In the genomic region with DNA sequence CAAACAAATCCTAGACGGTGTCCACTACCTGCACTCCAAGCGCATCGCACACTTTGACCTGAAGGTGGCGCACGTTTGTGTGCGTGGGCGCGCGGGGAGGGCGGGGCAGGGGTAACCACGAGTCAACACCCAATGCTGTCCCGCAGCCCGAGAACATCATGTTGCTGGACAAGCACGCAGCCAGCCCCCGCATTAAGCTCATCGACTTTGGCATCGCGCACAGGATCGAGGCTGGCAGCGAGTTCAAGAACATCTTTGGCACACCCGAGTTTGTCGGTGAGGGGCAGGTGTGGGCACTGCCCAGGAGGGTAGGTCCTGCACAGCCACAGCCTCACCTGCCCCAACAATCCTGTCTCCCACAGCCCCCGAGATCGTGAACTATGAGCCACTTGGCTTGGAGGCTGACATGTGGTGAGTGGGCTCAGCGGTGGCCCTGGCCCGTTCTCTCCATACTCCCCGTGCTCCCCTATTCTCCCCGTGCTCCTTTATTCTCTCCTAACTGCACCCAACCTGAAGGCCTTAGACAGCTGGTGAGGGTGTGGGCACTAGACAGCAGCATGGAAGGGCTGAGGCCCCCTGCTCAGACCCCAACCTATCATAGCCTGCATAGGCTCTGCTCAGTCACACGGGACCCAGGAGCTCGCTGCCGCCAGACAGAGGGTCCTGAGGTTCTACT, we compare ENCODE assay signal across 9 mouse cellular contexts. TPM values are rescaled to one million over a fixed set of nuclear protein-coding genes. Genes with fewer than 3 reads are reported as not detected.
DNase-seq lines count a peak whose midpoint lies in the region; ATAC-seq and TF ChIP-seq lines count a peak whose summit lies in the region.
"Had no signal": no experiment of that assay in that cellular context is flagged by ENCODE, and none has a peak within 500 bp of the region (broad histone marks: within the 10 kb centered on the region; RNA-seq: fewer than 3 reads in every experiment).

No protein-coding gene starts in this region.

- ATAC-seq in midbrain, embryonic 16.5 days: no peak
- no peak for ATAC-seq in intestine, postnatal 0 days
- ATAC-seq: Patski had no signal

- TF ChIP-seq CTCF in cerebellum, adult 2 months (IDR thresholded peaks at IDR 0.05; ENCODE audit: borderline replicate concordance, insufficient read depth, low read depth, low read length): peak; percentile 59; the same call in 1 of the 2 replicates
- peak; percentile 78 for TF ChIP-seq CTCF in intestine, postnatal 0 days (IDR thresholded peaks at IDR 0.05; ENCODE audit: low read depth)

- peaks cover 5% of the 10 kb centered on the region for H3K4me1 ChIP-seq in cerebellum, adult 2 months (ENCODE audit: control insufficient read depth, insufficient read depth, low read length)
- H3K4me1 ChIP-seq in midbrain, embryonic 10.5 days: peaks cover 39% of the 10 kb centered on the region
- peaks cover 21% of the 10 kb centered on the region for H3K4me1 ChIP-seq in midbrain, embryonic 16.5 days (ENCODE audit: control insufficient read depth, insufficient read depth, low read length)
- peaks cover 15% of the 10 kb centered on the region for H3K4me1 ChIP-seq in intestine, postnatal 0 days (replicated peaks; ENCODE audit: control insufficient read depth, insufficient read depth, low read length)

- H3K4me2 ChIP-seq in midbrain, embryonic 16.5 days (ENCODE audit: low read length): no peak overlapping the region
- no peak overlapping the region for H3K4me2 ChIP-seq in intestine, postnatal 0 days (replicated peaks; ENCODE audit: low read depth)

- no peak overlapping the region for H3K4me3 ChIP-seq in cerebellum, adult 2 months (replicated peaks; ENCODE audit: insufficient read depth, low read depth, low read length)
- no peak overlapping the region for H3K4me3 ChIP-seq in midbrain, embryonic 10.5 days
- H3K4me3 ChIP-seq in midbrain, embryonic 16.5 days (ENCODE audit: low read depth, low read length): no peak overlapping the region
- no peak overlapping the region for H3K4me3 ChIP-seq in intestine, postnatal 0 days (ENCODE audit: low read depth, low read length)

- no peak for TF ChIP-seq POLR2A in cerebellum, adult 2 months (IDR thresholded peaks at IDR 0.05; ENCODE audit: borderline replicate concordance, insufficient read depth, low read length)

- H3K27ac ChIP-seq in cerebellum, adult 2 months (ENCODE audit: insufficient read depth, low read length): no peak overlapping the region
- H3K27ac ChIP-seq in midbrain, embryonic 10.5 days (replicated peaks): no peak overlapping the region
- no peak overlapping the region for H3K27ac ChIP-seq in midbrain, embryonic 16.5 days (ENCODE audit: low read length)
- peak overlapping the region; percentile 35 for H3K27ac ChIP-seq in intestine, postnatal 0 days (ENCODE audit: low read depth, low read length)

- peak in 1 of 2 experiments; percentile 58 for DNase-seq in cerebellum, adult 2 months
- DNase-seq in cerebellum, adult 11 months: no peak
- peak; percentile 47 for DNase-seq in midbrain, embryonic 10.5 days (ENCODE audit: low spot score)
- peak; percentile 40 for DNase-seq in retina, postnatal 1 day
- no peak for DNase-seq in c-Kit-positive CD71-positive TER-119-positive erythroid progenitor cells, embryonic 14.5 days (ENCODE audit: low spot score)
- DNase-seq in urinary bladder, postnatal 14 days (ENCODE audit: low spot score): no peak

- no peak overlapping the region for H3K9ac ChIP-seq in midbrain, embryonic 16.5 days (ENCODE audit: low read depth, low read length)
- no peak overlapping the region for H3K9ac ChIP-seq in intestine, postnatal 0 days (ENCODE audit: low read depth, low read length)

- WGBS in cerebellum, adult 2 months: 58% methylated on average over 31 of the region's 31 CpGs
- 70% methylated on average over 31 of the region's 31 CpGs for WGBS in midbrain, embryonic 10.5 days
- WGBS in midbrain, embryonic 16.5 days: 71% methylated on average over 31 of the region's 31 CpGs
- WGBS in intestine, postnatal 0 days: 71% methylated on average over 31 of the region's 31 CpGs

- no peaks in the 10 kb centered on the region for H3K27me3 ChIP-seq in cerebellum, adult 2 months (ENCODE audit: control insufficient read depth, insufficient read depth, low read length)
- peaks cover 27% of the 10 kb centered on the region for H3K27me3 ChIP-seq in midbrain, embryonic 10.5 days (ENCODE audit: low read depth, poor library complexity, severe bottlenecking)
- peaks cover 7% of the 10 kb centered on the region; the same call in 1 of the 2 replicates for H3K27me3 ChIP-seq in midbrain, embryonic 16.5 days (ENCODE audit: control insufficient read depth, insufficient read depth, low read depth, low read length)
- H3K27me3 ChIP-seq in intestine, postnatal 0 days (replicated peaks; ENCODE audit: control insufficient read depth, insufficient read depth, low read length): no peaks in the 10 kb centered on the region
- H3K27me3 ChIP-seq: Patski had no signal

- H3K36me3 ChIP-seq in midbrain, embryonic 10.5 days: peaks cover 50% of the 10 kb centered on the region
- H3K36me3 ChIP-seq in midbrain, embryonic 16.5 days (ENCODE audit: control insufficient read depth, insufficient read depth, low read length): peaks cover 19% of the 10 kb centered on the region
- H3K36me3 ChIP-seq in intestine, postnatal 0 days (ENCODE audit: control insufficient read depth, insufficient read depth): peaks cover 37% of the 10 kb centered on the region

- no peaks in the 10 kb centered on the region for H3K9me3 ChIP-seq in midbrain, embryonic 10.5 days (replicated peaks)
- no peaks in the 10 kb centered on the region for H3K9me3 ChIP-seq in midbrain, embryonic 16.5 days (replicated peaks; ENCODE audit: control insufficient read depth, low read length, poor library complexity, severe bottlenecking)
- H3K9me3 ChIP-seq in intestine, postnatal 0 days (ENCODE audit: control insufficient read depth): no peaks in the 10 kb centered on the region

RNA-seq across cellular contexts. Expression of a gene that starts 6.7 kb away (rescaled TPM):
- polyA plus RNA-seq in cerebellum, adult 2 months (2012; rRNA removed): not detected in 2 replicates
- 0.09 TPM in 1 of 2 replicates, not detected in the other for polyA plus RNA-seq in midbrain, embryonic 10.5 days (2016; fragmentation: Nextera tagmentation; extraction: Ambion mirVana)
- polyA plus RNA-seq in midbrain, embryonic 16.5 days (2015; fragmentation: Nextera tagmentation; extraction: Ambion mirVana): not detected in 2 replicates
- polyA plus RNA-seq in intestine, postnatal 0 days (2015; fragmentation: Nextera tagmentation; extraction: Ambion mirVana): 0.12 TPM in 2 replicates

RNA-seq across cellular contexts. Expression of a gene that starts 7.6 kb away (rescaled TPM):
- polyA plus RNA-seq in cerebellum, adult 2 months (2012; rRNA removed): 70.7 and 73.0 TPM in 2 replicates
- 52.7 and 53.3 TPM in 2 replicates for polyA plus RNA-seq in midbrain, embryonic 10.5 days (2016; fragmentation: Nextera tagmentation; extraction: Ambion mirVana)
- 52.5 and 58.3 TPM in 2 replicates for polyA plus RNA-seq in midbrain, embryonic 16.5 days (2015; fragmentation: Nextera tagmentation; extraction: Ambion mirVana)
- polyA plus RNA-seq in intestine, postnatal 0 days (2015; fragmentation: Nextera tagmentation; extraction: Ambion mirVana): 50.5 and 53.4 TPM in 2 replicates

RNA-seq across cellular contexts. Expression of a gene that starts 11.5 kb away (rescaled TPM):
- polyA plus RNA-seq in cerebellum, adult 2 months (2012; rRNA removed): 0.16 and 0.33 TPM in 2 replicates
- polyA plus RNA-seq in midbrain, embryonic 10.5 days (2016; fragmentation: Nextera tagmentation; extraction: Ambion mirVana): not detected in 2 replicates
- 0.19 TPM in 1 of 2 replicates, not detected in the other for polyA plus RNA-seq in midbrain, embryonic 16.5 days (2015; fragmentation: Nextera tagmentation; extraction: Ambion mirVana)
- 0.08 and 0.10 TPM in 2 replicates for polyA plus RNA-seq in intestine, postnatal 0 days (2015; fragmentation: Nextera tagmentation; extraction: Ambion mirVana)

RNA-seq across cellular contexts. Expression of a gene that starts 13.9 kb away (rescaled TPM):
- polyA plus RNA-seq in cerebellum, adult 2 months (2012; rRNA removed): 1,163 and 1,164 TPM in 2 replicates
- 528 and 571 TPM in 2 replicates for polyA plus RNA-seq in midbrain, embryonic 10.5 days (2016; fragmentation: Nextera tagmentation; extraction: Ambion mirVana)
- 535 and 543 TPM in 2 replicates for polyA plus RNA-seq in midbrain, embryonic 16.5 days (2015; fragmentation: Nextera tagmentation; extraction: Ambion mirVana)
- polyA plus RNA-seq in intestine, postnatal 0 days (2015; fragmentation: Nextera tagmentation; extraction: Ambion mirVana): 286 and 316 TPM in 2 replicates

RNA-seq across cellular contexts. Expression of a gene that starts 22.7 kb away (rescaled TPM):
- 34.8 and 36.0 TPM in 2 replicates for polyA plus RNA-seq in cerebellum, adult 2 months (2012; rRNA removed)
- 61.4 and 68.5 TPM in 2 replicates for polyA plus RNA-seq in midbrain, embryonic 10.5 days (2016; fragmentation: Nextera tagmentation; extraction: Ambion mirVana)
- 49.7 and 52.2 TPM in 2 replicates for polyA plus RNA-seq in midbrain, embryonic 16.5 days (2015; fragmentation: Nextera tagmentation; extraction: Ambion mirVana)
- polyA plus RNA-seq in intestine, postnatal 0 days (2015; fragmentation: Nextera tagmentation; extraction: Ambion mirVana): 32.8 and 36.5 TPM in 2 replicates

Comparison
In these comparisons a context has a peak if more than half of its experiments do, and no peak if none do; other contexts are left out.
1. DNase-seq: peak in midbrain, embryonic 10.5 days (single experiment) and retina, postnatal 1 day (single experiment); none in cerebellum, adult 11 months (single experiment), c-Kit-positive CD71-positive TER-119-positive erythroid progenitor cells, embryonic 14.5 days (single experiment) and urinary bladder, postnatal 14 days (single experiment).